Mouse (Mus musculus): Measurements from ENCODE around the gene Bach2.

DNA sequence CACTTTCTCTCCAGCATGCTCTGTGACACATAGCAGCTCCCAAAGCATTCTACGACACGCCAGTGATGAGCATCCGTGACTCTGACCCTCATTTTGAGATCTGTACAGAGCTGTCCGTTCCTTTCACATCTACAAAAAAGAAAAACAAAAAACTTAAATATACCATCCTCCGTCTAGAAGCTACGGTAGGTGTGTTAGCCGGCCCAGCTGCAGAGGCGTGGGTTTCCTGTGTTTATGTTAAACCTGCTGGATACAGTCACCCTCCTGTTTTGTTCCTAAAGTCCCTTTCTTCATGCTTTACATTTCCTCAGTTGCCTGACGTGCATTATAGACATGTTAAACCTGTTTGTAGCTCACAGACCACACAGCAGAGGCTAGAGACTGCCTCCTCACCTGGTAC lies 150.0 kb downstream of the Bach2 start:
- TF ChIP-seq FOSL1 (IDR thresholded peaks at IDR 0.05; ENCODE audit: insufficient read depth, low read length, poor library complexity, severe bottlenecking), result no peak
- no peak for TF ChIP-seq CTCF (IDR thresholded peaks at IDR 0.05; ENCODE audit: control insufficient read depth, insufficient read depth, insufficient read length)

Data from C2C12 (cell line).